Mouse (Mus musculus): ENCODE data around the gene Car11. TPM values are rescaled to one million over a fixed set of nuclear protein-coding genes. Genes with fewer than 3 reads are reported as not detected.
"Not testable (repeated sequence)": the region's sequence is repeated elsewhere in the genome, so short reads cannot be mapped to it uniquely, and the experiment has no call there.

Car11 gene
- total RNA-seq (2021) (10 to 100 TPM; 10.9 to 18.6 TPM), polyA plus RNA-seq (2012; rRNA removed) (30.0 and 38.2 TPM in 2 replicates)
- long read RNA-seq, partial matches to known transcripts, result 2 of 7 reads
- long read RNA-seq, other reads (novel, unspliced or antisense), result 2 of 7 reads

DNA sequence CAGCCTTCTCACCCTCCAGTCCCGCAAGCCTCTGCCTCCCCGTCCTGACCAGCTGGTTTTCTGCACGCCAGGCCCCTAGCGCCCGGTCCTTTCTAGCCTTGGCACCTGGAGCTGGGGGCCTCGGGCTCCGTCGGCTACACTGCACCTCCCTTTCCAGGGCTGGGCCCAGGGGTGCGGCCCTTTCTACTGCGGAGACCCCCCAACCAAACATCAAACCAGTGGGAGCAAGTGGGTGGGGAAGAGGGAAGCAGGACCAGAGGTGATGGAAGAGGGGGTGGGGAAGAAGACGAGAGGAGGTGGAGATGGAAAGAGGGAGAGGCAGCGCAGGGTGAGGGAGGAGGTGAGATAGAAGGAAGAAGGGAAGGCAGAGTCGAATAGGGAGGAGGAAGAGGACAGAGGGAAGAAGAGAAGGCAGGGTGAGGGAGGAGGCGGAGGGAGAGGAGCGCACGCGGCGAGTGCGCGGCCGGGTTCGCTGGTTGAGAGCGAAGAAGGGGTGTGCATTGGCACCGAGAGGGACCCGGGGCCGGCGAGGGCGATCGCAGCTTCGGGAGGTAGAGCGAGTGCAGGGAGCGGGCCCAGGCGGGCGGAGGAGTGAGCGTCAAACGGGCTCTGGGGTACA is at the start of gene Car11:
TSS of gene Car11 (plus strand) at position 321 of the 619 bp plus-strand sequence.
- peak; percentile 45 for DNase-seq

DNA sequence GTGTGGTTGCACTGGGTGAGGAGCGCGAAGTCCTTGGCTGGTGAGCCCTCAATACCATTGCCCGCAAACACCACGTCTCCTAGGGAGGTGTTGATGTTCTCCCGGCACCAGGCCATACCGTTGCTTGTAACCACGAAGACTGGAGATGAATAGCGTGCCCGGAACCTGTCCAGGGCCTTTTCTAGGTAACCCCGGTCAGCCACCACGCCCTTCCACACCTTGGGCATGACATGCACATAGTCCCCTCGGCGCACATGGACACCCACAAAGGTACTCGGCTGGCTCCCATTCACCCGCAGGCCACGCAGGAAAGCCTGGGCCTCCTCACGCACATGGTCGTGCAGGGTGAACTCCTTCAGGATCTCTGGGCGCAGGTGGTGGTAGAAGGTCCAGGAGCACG is 49.2 kb upstream of the Car11 start:
- DNase-seq, result not testable (repeated sequence)

DNA sequence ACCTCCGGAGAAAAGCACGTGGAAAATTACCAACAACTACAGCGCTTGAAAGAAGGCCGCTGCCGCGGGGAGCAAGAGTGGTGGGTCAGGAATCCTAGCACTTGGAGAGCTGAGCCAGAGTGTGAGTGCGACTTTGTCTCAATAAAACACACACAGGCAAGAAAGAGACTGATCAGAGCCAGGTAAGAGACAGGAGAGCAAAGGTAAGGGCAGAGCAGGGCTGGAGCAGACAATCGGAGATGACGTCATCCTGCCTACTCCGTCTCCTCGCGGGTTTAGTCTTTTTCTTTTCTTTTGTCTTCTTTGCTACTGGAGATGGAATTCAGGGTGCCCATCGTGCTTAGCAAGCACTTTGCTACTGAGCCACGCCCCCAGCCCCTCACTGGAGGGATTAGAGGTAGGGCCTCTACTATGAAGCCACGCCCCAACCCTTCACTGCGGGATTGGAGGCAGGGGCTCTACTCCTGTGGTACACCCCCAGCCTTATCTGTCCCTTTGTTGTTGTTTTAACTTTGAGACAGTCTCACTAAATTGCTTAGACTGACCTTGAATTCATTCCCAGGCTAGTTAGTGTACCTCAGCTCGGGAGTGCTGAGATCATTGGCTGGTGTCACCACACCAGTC is 45.1 kb upstream of the Car11 start:
- no peak for DNase-seq

DNA sequence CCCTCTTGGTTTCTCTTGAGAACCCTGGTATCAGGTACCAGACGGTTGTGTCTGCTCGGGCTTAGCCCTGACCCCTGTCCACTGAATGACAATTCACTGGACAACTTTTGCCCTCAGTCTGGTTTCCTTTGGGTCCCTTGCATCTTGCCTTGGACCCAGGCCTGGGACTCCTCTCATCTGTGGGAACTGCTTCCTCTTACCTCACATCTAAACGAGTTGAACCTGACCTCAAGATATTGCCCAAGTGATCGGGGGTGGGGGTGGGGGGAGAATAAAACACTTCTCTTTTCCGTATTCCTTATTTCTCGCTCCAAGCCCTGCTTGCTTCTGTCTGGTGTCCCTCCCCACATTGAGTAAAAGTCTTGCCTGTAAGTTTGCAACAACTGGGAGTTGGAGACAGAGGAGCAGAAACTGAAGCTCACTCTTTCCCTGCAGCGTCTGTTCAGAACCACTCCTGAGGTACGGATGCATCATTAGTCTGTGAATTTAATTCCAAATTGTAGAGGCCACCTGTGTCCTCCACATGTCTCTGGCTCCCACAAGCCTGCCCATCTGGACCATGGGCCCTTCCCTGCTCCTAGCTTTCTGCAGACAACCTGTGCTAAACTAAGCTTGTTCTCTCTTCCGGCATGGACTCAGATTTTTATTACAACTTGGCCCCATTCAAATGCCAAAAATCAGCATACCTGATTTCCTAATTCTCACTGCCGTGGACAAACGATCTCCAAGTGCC is 38.7 kb upstream of the Car11 start:
- DNase-seq, result no peak

DNA sequence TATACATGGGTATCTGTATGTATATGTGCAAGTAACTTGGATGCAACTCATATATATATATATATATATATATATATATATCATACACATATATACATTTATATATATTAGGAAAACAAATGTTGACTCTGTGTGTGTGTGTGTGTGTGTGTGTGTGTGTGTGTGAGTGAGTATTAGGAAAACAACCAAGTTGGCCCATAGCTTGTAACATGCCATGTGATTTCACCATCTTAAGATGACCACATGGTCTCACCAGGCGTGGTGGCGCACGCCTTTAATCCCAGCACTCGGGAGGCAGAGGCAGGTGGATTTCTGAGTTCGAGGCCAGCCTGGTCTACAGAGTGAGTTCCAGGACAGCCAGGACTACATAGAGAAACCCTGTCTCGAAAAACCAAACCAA is 37.9 kb upstream of the Car11 start:
- not testable (repeated sequence) for DNase-seq

DNA sequence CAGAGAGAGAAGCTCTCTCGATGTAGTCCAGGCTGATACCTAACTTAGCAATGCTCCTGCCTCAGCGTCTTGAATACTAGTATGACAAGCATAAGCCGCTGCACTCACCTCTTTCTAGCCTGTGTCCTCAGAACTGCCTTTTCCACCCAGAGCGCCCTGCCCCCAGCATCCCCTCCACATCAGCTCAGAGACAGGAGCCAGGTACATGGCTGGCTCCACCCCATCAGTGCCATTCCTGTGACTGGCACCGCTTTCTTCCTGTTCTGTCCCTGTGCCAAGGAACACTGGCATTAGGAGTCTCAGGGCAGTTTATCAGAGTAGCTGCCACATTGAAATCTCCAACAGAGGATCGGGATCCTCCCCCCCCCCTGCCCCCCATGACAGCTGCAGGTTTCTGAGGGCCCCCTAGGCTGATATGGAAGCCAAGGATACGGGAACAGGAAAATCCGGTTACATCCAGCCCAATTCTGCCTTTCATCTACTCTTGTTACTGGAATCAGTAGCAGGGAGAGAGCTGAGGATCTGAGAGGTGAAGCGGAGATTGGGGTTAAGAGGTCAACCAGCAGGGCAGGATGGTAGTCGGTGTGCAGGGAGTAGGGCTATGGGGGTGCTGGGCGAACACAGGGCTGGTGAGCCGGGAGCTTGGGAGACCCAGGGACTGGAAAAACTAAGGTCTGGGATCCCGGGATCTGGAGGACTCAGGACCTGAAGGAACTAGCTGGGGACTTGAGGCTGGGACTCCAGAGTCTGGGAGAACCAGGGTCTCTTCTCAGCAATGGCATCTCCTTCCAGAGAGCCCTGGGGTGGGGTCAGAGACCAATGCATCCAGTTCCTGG is 34.1 kb upstream of the Car11 start:
- DNase-seq, result no peak

DNA sequence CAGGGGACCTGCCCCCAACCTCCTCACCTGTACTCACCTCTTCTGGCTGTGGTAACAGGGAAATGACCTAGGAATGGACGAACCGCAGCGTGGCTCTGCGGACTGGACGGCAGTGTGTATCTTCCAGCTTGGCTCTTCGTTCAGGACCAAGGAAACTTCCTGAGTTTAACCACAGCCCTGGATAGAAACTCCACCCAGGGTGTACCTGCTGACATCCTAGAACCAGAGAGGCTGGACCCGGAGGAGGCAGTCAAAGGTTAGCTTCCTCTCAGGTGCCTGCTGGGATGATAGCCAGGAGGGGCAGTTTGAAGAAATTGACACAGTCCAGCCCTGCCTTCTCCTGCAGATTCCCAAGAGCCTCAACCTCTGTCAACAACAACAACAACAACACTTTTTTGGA is 33.5 kb upstream of the Car11 start, which contains the start of gene Fut2:
TSS of gene Fut2 (minus strand) at position 234 of the 400 bp plus-strand sequence.
- DNase-seq, result no peak

DNA sequence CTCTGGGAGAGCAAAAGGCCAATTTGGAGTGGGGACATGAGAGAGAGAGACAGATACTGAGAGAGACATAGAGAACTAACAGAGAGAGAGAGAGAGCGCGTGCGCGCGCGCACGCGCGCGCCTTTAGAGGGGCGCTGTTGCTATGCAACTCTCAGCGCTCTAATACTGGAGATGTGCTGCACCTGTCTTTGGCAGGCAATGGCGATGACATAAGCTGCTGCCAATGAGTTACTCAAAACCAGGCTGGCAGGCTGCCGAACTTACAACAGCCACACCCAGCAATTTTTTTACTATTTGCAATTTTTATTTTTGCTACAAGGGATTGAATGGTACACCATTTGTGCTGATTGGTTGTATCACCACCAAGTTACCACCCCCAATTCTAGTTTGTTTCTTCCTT is 31.9 kb upstream of the Car11 start:
- DNase-seq, result no peak

DNA sequence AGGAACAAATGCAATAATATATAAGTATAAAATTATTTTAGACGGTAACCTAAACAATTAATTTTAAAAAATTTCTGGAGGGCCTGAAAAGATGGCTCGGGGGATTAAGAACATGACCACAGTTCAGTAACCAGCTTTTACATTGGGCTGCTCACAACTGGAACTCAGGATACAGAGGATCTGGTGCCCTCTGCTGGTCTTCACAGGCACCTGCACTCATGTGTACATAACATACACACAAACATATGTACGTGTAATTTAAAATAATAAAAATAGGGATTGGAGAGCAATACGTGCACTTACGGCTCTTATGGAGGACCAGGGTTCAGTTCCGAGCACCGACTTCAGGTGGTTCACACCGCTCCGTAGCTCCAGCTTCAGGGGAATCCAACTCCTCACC is 30.7 kb upstream of the Car11 start:
- no peak for DNase-seq

DNA sequence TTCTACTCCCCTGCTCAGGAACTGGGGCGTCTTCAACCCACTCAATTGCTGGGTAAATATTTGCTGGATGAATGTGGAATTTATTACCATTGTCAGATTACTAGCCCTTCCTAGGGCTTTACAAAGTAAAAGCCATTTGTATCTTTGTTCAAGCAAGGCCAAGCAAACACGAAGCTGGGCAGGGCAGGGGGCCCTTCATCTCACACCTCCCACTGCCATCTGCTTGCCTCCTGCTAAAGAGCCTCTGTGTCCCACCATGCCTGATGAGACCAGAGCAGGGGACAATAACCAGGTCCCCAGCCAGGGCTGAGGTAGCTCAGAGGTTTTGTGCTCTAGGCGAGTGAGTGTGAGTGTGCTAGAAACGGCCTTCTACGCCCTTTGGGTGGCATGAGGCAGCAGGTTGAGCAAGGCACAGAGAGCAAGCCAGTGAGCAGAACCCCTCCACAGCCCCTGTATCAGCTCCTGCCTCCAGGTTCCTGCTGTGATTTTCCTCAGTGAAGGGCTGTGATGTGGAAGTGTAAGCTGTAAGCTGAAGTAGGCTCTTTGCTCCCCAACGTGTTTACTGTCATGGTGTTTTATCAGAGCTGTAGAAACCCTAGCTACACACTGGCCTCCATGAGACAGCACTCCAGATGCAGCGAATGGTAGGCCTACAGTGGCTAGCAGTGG is 21.9 kb upstream of the Car11 start:
- DNase-seq, result no peak

DNA sequence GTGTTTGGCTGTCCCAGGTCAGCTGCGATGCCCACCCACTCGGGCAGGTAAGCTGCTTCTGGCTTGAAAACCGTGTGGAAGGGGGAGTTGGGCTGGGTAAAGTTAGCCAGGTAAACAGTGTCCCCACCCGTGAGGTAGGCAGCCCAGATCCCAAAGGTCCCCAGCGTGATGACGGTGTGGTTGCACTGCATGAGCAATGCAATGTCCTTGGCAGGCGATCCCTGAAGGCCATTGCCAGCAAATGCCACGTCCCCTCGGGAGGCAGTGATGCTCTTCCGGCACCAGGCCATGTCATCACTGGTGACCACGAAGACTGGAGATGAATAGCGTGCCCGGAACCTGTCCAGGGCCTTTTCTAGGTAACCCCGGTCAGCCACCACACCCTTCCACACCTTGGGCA is 21.1 kb upstream of the Car11 start:
- DNase-seq, result peak; percentile 85

DNA sequence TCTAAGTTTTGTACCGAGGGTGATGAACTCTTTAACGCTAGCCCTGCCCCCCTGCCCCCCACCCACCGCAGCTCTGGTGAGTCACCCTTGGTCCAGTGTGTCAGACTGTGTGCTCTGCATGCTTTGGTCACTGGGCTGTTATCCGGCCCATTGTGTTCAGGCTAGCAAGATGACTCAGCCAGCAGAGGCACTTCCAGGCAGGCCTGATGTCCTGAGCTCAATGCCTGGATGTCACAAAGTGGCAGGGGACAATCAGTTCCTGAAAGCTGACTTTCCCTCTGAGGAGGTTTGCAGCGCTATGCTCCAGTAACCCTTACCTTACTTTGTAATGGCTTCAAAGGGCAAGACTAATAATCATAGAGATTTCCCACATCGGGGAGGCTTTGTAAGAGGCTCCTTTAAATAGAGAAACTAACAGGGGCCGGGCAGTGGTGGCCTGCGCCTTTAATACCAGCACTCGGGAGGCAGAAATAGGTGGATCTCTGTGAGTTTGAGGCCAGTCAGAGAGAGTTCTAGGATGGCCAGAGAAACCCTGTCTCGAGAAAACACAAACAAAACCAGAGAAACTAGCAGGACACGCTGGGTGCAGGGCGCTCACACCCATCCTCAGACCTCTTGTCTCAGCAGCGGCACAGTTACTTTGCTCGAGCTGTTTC is 19.5 kb upstream of the Car11 start:
- DNase-seq, result peak; percentile 81

DNA sequence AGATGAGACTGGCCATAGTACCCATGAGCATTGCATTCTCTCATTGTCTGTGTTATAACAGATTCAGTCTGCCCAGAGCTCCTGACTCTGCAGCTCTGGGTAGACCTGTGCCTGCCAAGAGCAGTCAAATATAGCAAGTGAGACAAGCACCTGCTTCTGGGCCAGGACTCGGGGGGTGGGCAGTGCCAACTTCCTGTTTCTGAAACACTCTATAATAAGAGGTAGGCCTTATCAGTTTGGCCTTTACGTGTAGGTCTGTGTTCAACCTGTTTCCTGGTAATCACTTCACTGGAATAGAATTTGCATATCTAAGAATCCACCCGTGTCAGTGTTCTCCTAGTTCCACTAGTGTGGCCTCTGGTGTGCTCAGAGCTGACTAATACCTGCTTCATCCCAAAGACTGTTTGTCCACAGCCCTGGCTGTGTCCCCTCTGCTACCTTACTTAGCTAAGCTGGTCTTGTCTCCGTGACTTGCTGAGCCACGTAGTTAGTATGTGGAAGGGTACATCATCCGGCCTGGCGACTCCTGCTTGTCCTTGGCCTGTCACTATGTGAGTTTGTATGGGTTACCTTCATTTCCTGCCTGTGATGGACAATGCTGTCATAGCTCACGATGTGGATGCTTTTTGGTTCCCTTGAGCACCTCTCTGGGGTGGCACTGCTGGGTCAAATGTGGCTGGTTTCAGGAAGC is 18.5 kb upstream of the Car11 start:
- no peak for DNase-seq

DNA sequence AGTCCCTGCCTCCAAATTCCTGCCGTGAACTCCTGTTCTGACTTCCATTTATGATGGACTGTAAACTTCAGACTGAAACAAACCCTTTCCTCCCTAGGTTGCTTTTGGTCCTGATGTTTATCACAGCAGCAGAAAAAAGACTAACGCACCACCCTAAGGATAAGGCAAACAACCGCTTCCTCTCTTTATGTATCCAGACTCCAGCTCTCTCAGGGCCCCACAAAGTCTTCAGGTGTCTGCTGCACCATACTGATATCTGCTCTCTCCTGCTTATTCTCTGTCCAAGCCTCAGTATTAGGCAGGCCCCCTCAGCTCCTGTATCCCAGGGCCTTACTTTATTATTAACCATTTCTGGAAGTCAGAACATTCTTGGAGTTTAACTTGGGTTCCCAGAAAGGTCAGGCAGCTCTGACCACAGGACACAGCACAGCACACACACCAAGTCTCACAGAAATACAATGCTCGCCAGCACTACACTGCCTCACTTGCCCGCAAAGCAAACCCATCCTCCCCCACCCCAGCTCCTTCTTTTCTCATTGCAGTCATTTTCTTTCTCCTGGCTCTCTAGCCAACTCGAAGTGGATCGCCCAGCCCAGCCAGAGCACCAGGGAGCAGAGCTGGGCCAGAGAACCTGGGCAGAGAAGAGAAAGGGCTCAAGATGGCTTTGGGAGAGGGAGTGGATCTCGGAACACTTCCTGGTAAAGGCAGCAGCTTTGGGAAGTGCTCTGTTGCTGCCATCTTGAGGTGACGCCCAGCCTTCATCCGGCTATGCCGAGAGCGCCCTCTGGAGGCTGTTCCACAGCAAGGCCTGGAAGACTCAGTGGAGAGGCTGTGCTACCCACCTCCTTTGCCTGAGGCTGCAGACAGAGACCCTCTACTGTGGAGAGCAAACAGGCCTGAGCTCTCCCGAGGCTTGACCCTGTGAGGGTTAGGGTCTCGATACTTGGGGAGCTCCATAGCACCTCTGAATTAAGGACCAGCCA is 17.2 kb upstream of the Car11 start:
- peak; percentile 87 for DNase-seq

DNA sequence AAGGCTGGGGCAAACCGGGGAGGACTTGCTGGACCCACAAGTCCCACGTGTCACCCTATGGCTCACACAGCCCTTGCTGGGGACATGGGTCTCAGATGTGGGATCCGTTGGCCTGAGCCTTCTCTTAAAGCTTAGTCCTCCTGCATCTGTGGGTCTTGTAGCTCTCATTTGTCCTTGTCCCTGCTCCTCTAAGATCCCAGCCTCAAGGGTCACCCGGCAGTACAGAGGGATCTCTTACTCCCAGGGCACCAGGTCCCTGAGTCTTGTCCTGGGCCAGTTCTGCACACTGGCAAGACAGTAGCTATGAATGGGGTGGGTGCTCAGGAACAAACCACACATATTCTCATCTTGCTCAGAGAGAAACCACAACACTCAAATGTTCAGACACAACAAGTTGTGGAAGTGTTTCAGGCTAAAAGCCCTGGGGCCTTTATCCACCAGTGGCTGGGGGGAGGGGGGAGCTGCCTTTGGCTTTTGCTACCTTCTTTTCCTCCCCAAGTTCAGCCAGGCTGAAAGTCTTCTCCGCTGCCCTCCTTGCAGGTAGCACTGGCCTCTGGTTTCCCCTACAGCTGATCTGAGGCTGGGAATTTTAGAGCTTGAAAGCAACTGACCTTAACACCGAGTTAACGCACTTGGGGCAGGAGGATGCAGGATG is 16.1 kb upstream of the Car11 start, which contains the start of gene Ntn5:
TSS of gene Ntn5 (plus strand) at position 627 of the 655 bp plus-strand sequence.
- no peak for DNase-seq

DNA sequence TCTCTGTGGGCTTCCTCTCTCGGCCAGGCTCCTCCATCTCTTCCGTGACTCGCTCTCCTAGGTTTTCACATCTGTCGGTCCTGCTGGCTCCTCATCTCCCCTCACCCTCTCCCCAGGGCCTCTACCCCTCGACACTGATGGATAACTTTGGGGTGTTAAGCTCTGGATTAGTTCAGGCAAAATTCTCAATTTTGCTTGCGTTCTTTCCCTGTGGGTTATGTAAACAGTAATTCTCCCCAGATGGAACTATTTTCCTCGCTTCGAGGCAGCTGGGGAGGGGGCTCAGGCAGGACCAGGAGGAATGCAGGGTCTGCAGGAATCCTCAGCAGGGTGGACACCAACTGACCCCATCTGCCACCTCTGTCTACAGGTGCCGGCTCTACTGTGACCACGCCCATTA is 13.8 kb upstream of the Car11 start:
- no peak for DNase-seq

DNA sequence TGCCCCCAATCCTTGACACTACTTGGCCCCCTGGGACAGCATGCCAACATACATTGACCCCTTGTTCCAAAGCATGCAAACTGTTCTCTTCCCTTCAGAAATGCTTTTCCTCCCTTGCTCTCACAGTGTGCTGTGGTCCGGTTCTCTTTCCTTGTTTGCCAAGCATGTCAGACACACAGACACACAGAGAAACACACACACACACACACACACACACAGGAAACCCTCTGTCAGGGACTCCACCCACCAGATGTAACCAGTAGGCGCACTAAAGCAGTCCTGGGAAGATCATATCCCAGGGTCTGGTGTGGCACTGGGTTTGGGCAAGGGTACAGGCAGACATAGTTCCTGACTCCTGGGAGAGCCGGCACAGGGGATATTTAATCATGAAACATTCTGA is 12.8 kb upstream of the Car11 start:
- no peak for DNase-seq

DNA sequence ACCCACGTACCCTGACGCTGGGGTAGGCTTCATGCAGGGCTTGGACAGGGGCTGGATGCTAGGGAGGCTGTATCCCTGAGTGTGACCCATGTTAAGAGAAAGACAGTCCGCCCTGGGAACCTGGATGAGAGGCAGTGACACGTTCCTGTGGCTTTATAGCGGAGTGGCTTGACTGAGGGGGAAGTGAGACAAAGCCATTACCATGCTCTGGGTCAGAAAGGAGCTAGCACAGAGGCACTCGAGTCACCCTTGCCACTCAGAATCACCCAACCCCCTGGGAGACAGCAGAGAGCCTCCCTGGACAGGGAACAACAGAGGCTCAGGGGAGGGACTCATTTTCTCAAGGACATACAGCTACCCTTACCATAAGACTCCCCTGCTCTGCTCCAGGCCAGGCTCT is 10.5 kb upstream of the Car11 start:
- DNase-seq, result no peak

DNA sequence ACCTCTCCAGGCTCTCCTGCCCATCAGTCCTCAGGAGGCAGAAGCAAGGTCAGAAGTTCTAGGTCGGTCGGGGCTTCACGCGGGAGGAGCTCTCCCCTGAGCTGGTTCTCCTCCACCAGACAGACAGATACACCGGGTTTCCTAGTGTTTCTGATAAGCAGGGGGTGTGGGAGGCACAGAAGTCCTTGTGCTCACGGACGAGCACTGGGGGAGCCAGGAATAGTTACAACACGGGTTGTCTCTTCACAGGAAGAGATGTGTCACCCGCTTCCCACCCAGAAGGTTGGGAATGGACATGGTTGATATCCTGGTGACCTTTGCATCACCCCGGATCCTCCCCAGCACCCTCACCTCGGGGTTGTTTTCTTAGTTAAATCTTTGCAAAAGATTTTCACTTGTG is 9.8 kb upstream of the Car11 start:
- DNase-seq, result peak; percentile 40
